Mouse (Mus musculus): ENCODE measurements around the gene Inpp1. TPM values are rescaled to one million over a fixed set of nuclear protein-coding genes. Genes with fewer than 3 reads are reported as not detected.
"Not testable (repeated sequence)": the region's sequence is repeated elsewhere in the genome, so short reads cannot be mapped to it uniquely, and the experiment has no call there.

Inpp1 gene
- polyA plus RNA-seq (2014; fragmentation: Nextera tagmentation; extraction: Ambion mirVana), result 7.6 and 11.0 TPM in 2 replicates

DNA sequence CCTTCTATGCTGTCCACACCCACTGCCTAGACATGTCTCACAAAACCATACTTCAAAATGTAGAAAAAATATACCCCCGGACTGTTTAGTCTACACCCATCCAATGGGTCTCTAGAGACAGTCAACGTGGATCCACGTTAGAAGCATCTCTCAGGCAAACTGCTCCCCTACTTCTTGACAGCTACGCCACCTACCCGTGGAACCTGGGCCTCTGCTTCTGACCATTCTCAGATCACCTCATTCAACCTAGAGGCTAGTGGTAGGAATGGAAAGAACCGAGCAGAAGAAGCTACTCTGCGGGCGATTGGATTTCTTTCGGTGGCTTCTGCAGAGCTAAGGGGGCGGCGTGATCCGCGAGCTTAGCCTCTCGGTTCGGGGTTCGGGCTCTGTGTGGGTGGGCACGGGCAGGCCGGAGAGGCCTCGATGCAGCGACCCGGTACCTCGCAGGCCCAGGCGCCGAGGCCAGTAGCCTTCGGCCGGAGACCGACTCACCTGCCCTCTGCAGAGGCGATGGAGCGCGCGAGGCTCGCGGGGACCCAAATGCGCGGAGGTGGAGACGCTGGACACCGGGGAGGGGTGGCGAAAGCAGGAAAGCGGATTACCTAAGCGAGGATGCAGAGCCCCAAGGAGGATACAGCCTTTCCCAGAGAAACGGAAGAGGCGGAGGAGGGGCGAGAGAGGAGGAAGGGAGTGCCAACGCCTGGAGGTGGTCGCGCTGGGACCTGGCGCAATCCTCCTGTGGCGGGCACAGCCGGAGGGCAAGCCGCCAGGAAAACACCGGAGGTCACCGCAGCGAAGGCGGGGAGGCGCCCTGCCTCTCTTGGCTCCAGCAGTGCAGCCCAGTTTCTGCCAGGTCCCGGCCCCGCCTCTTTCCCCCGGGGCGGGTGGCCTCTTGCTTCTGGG is at the start of gene Inpp1:
TSS of gene Inpp1 (minus strand) at position 779 of the 903 bp plus-strand sequence.
- Histone ChIP-seq H3K27me3 (replicated peaks; ENCODE audit: control insufficient read depth, insufficient read depth, low read length) (no peaks in the 10 kb centered on the region), H3K4me1 (replicated peaks; ENCODE audit: control insufficient read depth, insufficient read depth, low read length) (peaks cover 4% of the 10 kb centered on the region; the same call in 1 of the 2 replicates), H3K4me3 (ENCODE audit: low read depth, low read length) (peak within 1 kb of the TSS; percentile 56), H3K9me3 (ENCODE audit: control insufficient read depth, low read length) (no peaks in the 10 kb centered on the region), H3K4me2 (ENCODE audit: low read length) (peak within 1 kb of the TSS; percentile 64), H3K36me3 (ENCODE audit: control insufficient read depth, insufficient read depth, low read length) (no peaks in the 10 kb centered on the region), H3K9ac (ENCODE audit: low read length) (peak within 1 kb of the TSS; percentile 73), H3K27ac (ENCODE audit: low read depth) (peak within 1 kb of the TSS; percentile 44)
- WGBS, result 1% methylated on average over 57 of the region's 59 CpGs
- DNase-seq (ENCODE audit: low spot score) (peak; percentile 83), ATAC-seq (replicated peaks; ENCODE audit: low FRiP score, low TSS enrichment, low read depth) (peak; percentile 86)

DNA sequence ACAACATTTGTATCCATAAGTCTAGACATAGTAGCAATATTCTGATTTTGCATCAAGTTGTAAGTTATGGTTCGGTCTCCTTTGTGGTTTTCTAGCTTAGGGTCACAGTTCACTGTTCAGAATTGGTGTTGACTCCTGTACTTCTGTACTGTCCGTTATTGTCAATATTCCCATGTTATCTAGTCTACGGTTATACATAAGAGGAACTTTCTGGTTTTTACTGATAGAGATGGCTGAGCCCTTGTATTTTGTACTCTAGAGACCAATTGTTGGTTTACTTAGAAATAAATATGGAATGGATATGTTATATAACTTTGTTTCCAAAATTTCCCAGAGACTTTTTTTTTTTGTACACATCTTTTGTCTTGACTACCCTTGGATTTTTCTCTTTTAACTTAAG is 48.5 kb upstream of the Inpp1 start:
- Histone ChIP-seq H3K36me3 (ENCODE audit: control insufficient read depth, insufficient read depth, low read length) (no peaks in the 10 kb centered on the region), H3K9ac (ENCODE audit: low read length) (no peak overlapping the region), H3K9me3 (ENCODE audit: control insufficient read depth, low read length) (no peaks in the 10 kb centered on the region), H3K27ac (ENCODE audit: low read depth) (no peak overlapping the region), H3K4me2 (ENCODE audit: low read length) (no peak overlapping the region), H3K27me3 (replicated peaks; ENCODE audit: control insufficient read depth, insufficient read depth, low read length) (no peaks in the 10 kb centered on the region), H3K4me1 (replicated peaks; ENCODE audit: control insufficient read depth, insufficient read depth, low read length) (no peaks in the 10 kb centered on the region), H3K4me3 (ENCODE audit: low read depth, low read length) (no peak overlapping the region)
- no peak for ATAC-seq (replicated peaks; ENCODE audit: low FRiP score, low TSS enrichment, low read depth)
- no peak for DNase-seq (ENCODE audit: low spot score)
- 94% methylated on average over 3 of the region's 3 CpGs for WGBS

DNA sequence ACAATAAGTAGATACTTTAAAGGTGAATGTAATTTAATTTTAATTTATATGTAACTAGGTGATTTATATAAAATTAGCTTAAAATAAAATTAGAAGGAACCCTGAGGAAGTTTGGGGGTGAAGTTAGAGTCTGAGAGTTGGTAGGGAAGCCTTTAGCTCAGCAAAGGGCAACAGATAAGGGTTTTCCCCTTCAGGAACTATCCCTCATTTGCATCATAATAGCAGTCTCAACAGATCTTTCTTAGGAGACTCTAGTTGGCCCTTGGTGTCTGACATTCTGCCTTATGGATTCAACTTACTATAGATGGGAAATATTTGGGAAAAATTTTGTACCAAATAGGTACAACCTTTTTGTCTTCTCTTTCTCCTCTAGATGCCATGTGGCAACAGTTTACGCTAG is 46.7 kb upstream of the Inpp1 start:
- Histone ChIP-seq H3K4me1 (replicated peaks; ENCODE audit: control insufficient read depth, insufficient read depth, low read length) (no peaks in the 10 kb centered on the region), H3K4me3 (ENCODE audit: low read depth, low read length) (no peak overlapping the region), H3K9me3 (ENCODE audit: control insufficient read depth, low read length) (no peaks in the 10 kb centered on the region), H3K27me3 (replicated peaks; ENCODE audit: control insufficient read depth, insufficient read depth, low read length) (no peaks in the 10 kb centered on the region), H3K27ac (ENCODE audit: low read depth) (no peak overlapping the region), H3K9ac (ENCODE audit: low read length) (no peak overlapping the region), H3K36me3 (ENCODE audit: control insufficient read depth, insufficient read depth, low read length) (no peaks in the 10 kb centered on the region), H3K4me2 (ENCODE audit: low read length) (no peak overlapping the region)
- 92% methylated on average over 1 of the region's 1 CpGs for WGBS
- ATAC-seq (replicated peaks; ENCODE audit: low FRiP score, low TSS enrichment, low read depth) (no peak), DNase-seq (ENCODE audit: low spot score) (no peak)

DNA sequence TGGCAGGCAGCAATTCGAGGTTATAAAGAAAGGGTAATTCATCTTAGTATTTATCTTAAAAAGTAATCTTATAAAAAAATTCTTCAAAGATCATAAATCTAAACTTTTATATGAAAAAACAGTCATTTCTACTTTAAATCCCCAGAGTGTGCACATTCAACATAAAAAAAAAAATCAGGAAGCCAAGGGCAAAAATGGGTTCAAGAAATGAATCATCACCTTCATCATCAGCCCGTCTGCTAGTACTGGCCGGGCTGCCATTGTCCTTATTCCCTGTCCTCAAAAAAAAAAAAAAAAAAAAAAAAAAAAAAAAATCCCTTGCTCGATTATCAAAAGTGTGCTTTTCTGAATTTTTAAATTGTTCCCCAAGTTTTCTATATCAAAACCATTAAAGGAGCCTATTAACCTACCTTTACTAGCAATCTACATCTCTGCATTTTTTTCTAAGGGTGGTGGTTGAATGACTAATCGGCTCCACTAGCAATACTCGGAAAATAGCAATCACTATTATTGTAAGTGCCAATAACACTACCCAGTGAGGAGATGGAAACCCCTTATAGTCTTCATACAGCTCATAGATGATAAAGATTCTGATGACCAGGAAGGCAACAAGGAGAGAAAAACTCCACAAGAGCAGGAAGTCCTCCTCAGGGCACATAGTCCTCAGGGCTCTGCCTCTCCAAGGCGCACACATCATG is 38.6 kb upstream of the Inpp1 start:
- H3K27ac ChIP-seq (ENCODE audit: low read depth), result no peak overlapping the region
- DNase-seq (ENCODE audit: low spot score), result no peak
- 82% methylated on average over 7 of the region's 7 CpGs for WGBS

DNA sequence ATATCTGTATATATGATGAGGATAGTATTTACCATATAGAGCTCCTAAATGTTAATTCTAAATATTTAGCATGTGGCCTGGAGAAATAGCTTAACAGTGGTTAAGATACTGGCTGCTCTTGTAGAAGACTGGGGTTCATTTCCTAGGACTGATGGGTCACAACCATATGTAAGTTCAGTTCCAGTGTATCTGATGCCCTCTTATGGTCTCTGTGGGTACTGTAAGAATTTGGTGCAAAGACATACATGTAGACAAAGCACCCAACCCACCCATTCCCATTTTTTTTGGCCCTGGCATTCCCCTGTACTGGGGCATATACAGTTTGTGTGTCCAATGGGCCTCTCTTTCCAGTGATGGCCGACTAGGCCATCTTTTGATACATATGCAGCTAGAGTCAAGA is 36.5 kb upstream of the Inpp1 start:
- not testable (repeated sequence) for H3K9ac ChIP-seq (ENCODE audit: low read length); ATAC-seq (replicated peaks; ENCODE audit: low FRiP score, low TSS enrichment, low read depth); H3K4me2 ChIP-seq (ENCODE audit: low read length); H3K36me3 ChIP-seq (ENCODE audit: control insufficient read depth, insufficient read depth, low read length); H3K27me3 ChIP-seq (replicated peaks; ENCODE audit: control insufficient read depth, insufficient read depth, low read length); H3K4me3 ChIP-seq (ENCODE audit: low read depth, low read length); DNase-seq (ENCODE audit: low spot score); H3K27ac ChIP-seq (ENCODE audit: low read depth); H3K4me1 ChIP-seq (replicated peaks; ENCODE audit: control insufficient read depth, insufficient read depth, low read length); H3K9me3 ChIP-seq (ENCODE audit: control insufficient read depth, low read length)
- no CpG with 5 or more reads among the region's 1 CpGs for WGBS

More for the DNA sequence above, 38.6 kb upstream of the Inpp1 start:
- no peaks in the 10 kb centered on the region for H3K36me3 ChIP-seq (ENCODE audit: control insufficient read depth, insufficient read depth, low read length)
- no peak overlapping the region for H3K9ac ChIP-seq (ENCODE audit: low read length)
- no peaks in the 10 kb centered on the region for H3K9me3 ChIP-seq (ENCODE audit: control insufficient read depth, low read length)
- no peaks in the 10 kb centered on the region for H3K27me3 ChIP-seq (replicated peaks; ENCODE audit: control insufficient read depth, insufficient read depth, low read length)
- H3K4me2 ChIP-seq (ENCODE audit: low read length), result no peak overlapping the region
- no peak overlapping the region for H3K4me3 ChIP-seq (ENCODE audit: low read depth, low read length)
- ATAC-seq (replicated peaks; ENCODE audit: low FRiP score, low TSS enrichment, low read depth), result no peak
- no peaks in the 10 kb centered on the region for H3K4me1 ChIP-seq (replicated peaks; ENCODE audit: control insufficient read depth, insufficient read depth, low read length)

DNA sequence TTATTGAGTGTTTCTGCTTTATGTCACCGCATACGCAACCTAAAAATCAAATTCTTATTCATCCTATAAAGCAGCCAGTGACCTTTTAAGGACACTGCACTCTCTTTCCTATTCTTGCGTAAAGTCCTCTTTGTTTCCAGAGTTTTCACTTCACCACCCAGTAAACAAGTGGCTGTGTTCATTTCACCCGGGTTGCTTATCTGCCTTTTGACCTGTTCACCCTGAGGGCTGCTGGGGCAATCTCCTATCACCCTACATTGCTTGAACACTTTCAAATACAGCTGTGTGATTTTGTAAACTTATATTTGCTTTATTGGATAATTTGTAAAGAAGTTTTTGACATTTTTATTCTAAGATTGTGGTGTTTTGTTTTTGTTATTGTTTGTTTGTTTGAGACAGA is 31.9 kb upstream of the Inpp1 start:
- WGBS, result 79% methylated on average over 4 of the region's 4 CpGs
- Histone ChIP-seq H3K9me3 (ENCODE audit: control insufficient read depth, low read length) (no peaks in the 10 kb centered on the region), H3K27me3 (replicated peaks; ENCODE audit: control insufficient read depth, insufficient read depth, low read length) (no peaks in the 10 kb centered on the region), H3K4me1 (replicated peaks; ENCODE audit: control insufficient read depth, insufficient read depth, low read length) (no peaks in the 10 kb centered on the region), H3K4me2 (ENCODE audit: low read length) (no peak overlapping the region), H3K4me3 (ENCODE audit: low read depth, low read length) (no peak overlapping the region), H3K9ac (ENCODE audit: low read length) (no peak overlapping the region), H3K36me3 (ENCODE audit: control insufficient read depth, insufficient read depth, low read length) (no peaks in the 10 kb centered on the region), H3K27ac (ENCODE audit: low read depth) (no peak overlapping the region)
- ATAC-seq (replicated peaks; ENCODE audit: low FRiP score, low TSS enrichment, low read depth), result no peak
- no peak for DNase-seq (ENCODE audit: low spot score)

DNA sequence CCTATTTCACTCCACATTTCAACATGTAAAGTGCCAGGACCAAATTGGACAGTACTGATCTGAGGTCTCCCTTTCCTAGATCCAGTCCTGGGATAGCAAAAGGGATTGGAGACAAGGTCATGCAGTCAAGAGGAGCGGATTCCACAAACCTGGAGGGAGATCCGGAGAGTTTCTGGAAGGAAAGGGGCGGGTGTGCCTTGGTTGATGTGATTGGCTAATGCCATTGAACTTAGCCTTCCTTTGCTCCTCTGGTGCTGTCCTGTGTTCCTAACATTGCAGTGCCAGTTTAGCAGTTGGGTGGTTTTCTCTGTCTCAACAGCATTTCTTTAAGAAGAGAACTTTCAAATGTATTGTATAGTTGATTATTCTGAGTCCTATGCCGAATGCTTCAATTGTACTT is 29.1 kb upstream of the Inpp1 start:
- Histone ChIP-seq H3K4me3 (ENCODE audit: low read depth, low read length) (no peak overlapping the region), H3K27ac (ENCODE audit: low read depth) (no peak overlapping the region), H3K9me3 (ENCODE audit: control insufficient read depth, low read length) (no peaks in the 10 kb centered on the region), H3K27me3 (replicated peaks; ENCODE audit: control insufficient read depth, insufficient read depth, low read length) (no peaks in the 10 kb centered on the region), H3K4me2 (ENCODE audit: low read length) (no peak overlapping the region), H3K9ac (ENCODE audit: low read length) (no peak overlapping the region), H3K36me3 (ENCODE audit: control insufficient read depth, insufficient read depth, low read length) (no peaks in the 10 kb centered on the region), H3K4me1 (replicated peaks; ENCODE audit: control insufficient read depth, insufficient read depth, low read length) (no peaks in the 10 kb centered on the region)
- no peak for ATAC-seq (replicated peaks; ENCODE audit: low FRiP score, low TSS enrichment, low read depth)
- 94% methylated on average over 4 of the region's 4 CpGs for WGBS
- no peak for DNase-seq (ENCODE audit: low spot score)

DNA sequence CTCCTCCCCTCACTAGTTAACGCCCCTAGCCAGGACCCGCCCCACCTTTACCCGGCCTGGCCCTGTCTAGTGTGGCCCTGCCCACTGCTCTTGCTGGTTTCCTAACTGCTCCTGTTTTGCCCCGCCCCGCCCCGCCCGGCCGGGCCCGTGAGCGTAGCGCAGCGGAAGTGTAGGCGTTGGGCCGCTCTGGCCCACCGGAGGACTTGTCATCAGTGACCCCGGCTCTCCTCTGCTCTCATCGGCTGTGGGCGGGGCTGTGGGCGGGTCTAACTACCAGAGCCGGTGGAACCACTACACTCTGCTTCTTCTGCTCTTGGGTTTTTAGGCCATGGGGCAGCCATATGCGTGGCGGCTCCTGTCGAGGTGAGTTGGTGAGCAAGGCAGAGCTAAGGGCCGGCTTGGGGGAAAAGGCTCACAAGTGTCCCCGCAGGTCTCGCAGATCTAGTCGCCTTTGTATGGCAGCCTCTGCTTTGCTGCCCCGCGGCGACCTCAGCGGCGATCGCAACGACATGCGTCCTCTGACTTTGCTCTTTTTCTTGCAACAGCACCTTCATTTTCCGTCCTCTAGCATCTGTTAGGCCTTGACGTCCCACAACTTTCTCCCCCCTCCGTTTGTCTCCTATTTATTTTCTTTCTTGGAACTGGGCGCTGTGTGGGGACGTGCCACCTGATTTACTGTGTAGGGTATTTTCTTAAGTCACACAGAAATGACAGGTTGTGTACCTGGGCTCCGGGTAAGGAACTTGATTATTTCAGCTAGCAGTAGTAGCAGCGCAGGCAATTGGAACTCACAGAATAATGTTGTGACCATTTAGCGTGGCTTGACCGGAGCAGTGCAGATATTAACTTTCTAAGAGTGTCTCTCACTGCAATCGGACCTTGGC is 27.5 kb upstream of the Inpp1 start, which contains the start of gene Hibch:
TSS of gene Hibch (plus strand) at position 148 of the 884 bp plus-strand sequence.
- peak within 1 kb of the TSS; percentile 65 for H3K4me2 ChIP-seq (ENCODE audit: low read length)
- H3K36me3 ChIP-seq (ENCODE audit: control insufficient read depth, insufficient read depth, low read length), result no peaks in the 10 kb centered on the region
- 2% methylated on average over 45 of the region's 45 CpGs for WGBS
- no peaks in the 10 kb centered on the region for H3K9me3 ChIP-seq (ENCODE audit: control insufficient read depth, low read length)
- no peaks in the 10 kb centered on the region for H3K4me1 ChIP-seq (replicated peaks; ENCODE audit: control insufficient read depth, insufficient read depth, low read length)
- peak within 1 kb of the TSS; percentile 28; the same call in 1 of the 2 replicates for H3K27ac ChIP-seq (ENCODE audit: low read depth)
- DNase-seq (ENCODE audit: low spot score) (peak; percentile 96), ATAC-seq (replicated peaks; ENCODE audit: low FRiP score, low TSS enrichment, low read depth) (peak; percentile 100)
- H3K9ac ChIP-seq (ENCODE audit: low read length), result peak within 1 kb of the TSS; percentile 69
- no peaks in the 10 kb centered on the region for H3K27me3 ChIP-seq (replicated peaks; ENCODE audit: control insufficient read depth, insufficient read depth, low read length)
- peak within 1 kb of the TSS; percentile 53 for H3K4me3 ChIP-seq (ENCODE audit: low read depth, low read length)

Data from intestine, embryonic 14.5 days (tissue).